Mouse (Mus musculus) hindbrain, embryonic 14.5 days (tissue): Measurements from ENCODE around the gene Plk5. TPM values are rescaled to one million over a fixed set of nuclear protein-coding genes. Genes with fewer than 3 reads are reported as not detected.

ENCODE experiments used
- ATAC-seq: fragments of 200-750 bp; cut with Nextera tagmentation; 2 replicates; pipeline ENCODE4 v1.8.0; 2017; ENCODE audit warnings: moderate number of reproducible peaks, mild to moderate bottlenecking, moderate TSS enrichment, moderate library complexity; ENCODE audit not compliant: low FRiP score
- DNase-seq: peaks from one replicate; pipeline ENCODE4 v3.0.0-alpha.2; 2015; ENCODE audit warnings: low spot score
- H3K27ac ChIP-seq: fragments of 300-500 bp; sonication (generic); 2 replicates; pipeline ENCODE4 v1.5.1; 2014; ENCODE audit warnings: mild to moderate bottlenecking, moderate library complexity
- H3K27me3 ChIP-seq: fragments of 300-500 bp; sonication (generic); 2 replicates; pipeline ENCODE4 v1.6.1; 2014; ENCODE audit warnings: mild to moderate bottlenecking, low read length, mixed read lengths; ENCODE audit not compliant: control insufficient read depth, insufficient read depth
- H3K36me3 ChIP-seq: fragments of 300-500 bp; sonication (generic); replicated peaks from 2 replicates; pipeline ENCODE4 v1.6.1; 2014; ENCODE audit not compliant: control insufficient read depth, insufficient read depth
- H3K4me1 ChIP-seq: fragments of 300-500 bp; sonication (generic); replicated peaks from 2 replicates; pipeline ENCODE4 v1.6.1; 2014; ENCODE audit warnings: antibody characterized with exemption, low read length, mixed read lengths; ENCODE audit not compliant: control insufficient read depth, insufficient read depth
- H3K4me2 ChIP-seq: fragments of 300-500 bp; sonication (generic); replicated peaks from 2 replicates; pipeline ENCODE4 v1.6.1; 2014; ENCODE audit warnings: mild to moderate bottlenecking, moderate library complexity
- H3K4me3 ChIP-seq: fragments of 300-500 bp; sonication (generic); replicated peaks from 2 replicates; pipeline ENCODE4 v1.5.1; 2014; ENCODE audit warnings: mild to moderate bottlenecking, low read length
- H3K9ac ChIP-seq: fragments of 300-500 bp; sonication (generic); 2 replicates; pipeline ENCODE4 v1.6.1; 2014
- H3K9me3 ChIP-seq: fragments of 300-500 bp; sonication (generic); 2 replicates; pipeline ENCODE4 v1.6.1; 2016; ENCODE audit warnings: low read length; ENCODE audit not compliant: control insufficient read depth
- WGBS: fragments of 180-500 bp; shearing (Covaris S2); extraction: QIAGEN DNeasy Blood & Tissue Kit; methylation state at CpG from one replicate; pipeline ENCODE4 v1.1.7; 2014; 5-methylcytosine and 5-hydroxymethylcytosine counted together
- microRNA-seq: library from miRNA; unstranded; fragments of <30 nt; microRNA quantifications from one replicate; pipeline ENCODE4, GENCODE M21; 2016
- polyA plus RNA-seq: library from polyadenylated mRNA; unstranded; fragments of >200 nt; fragmentation: Nextera tagmentation; extraction: Ambion mirVana; gene quantifications from 2 replicates; pipeline ENCODE4 v1.2.1, GENCODE M21; 2014

Plk5 gene
- polyA plus RNA-seq, 1 experiment from 2014 or later, result 3.6 TPM

GRCm38 (mm10) chr10:80412656-80413541, 56.6 kb downstream of the Plk5 start:
- Histone ChIP-seq H3K4me1 (no peaks in the 10 kb centered on the region), H3K9ac (no peak overlapping the region), H3K36me3 (peaks cover 83% of the 10 kb centered on the region), H3K27me3 (no peaks in the 10 kb centered on the region), H3K4me2 (no peak overlapping the region), H3K27ac (peak overlapping the region; percentile 20; the same call in 1 of the 2 replicates), H3K4me3 (no peak overlapping the region), H3K9me3 (no peaks in the 10 kb centered on the region)
- ATAC-seq (no peak), DNase-seq (no peak)
- 76% methylated on average over 44 of the region's 44 CpGs for WGBS

Small RNA genes within 50 kb of the gene (microRNA-seq; reads per million reads assigned to microRNA genes)
- not detected for gene Gm22721

Other genes starting within 250 kb of the Plk5 start
- 20.2 and 24.6 TPM in 2 replicates for gene Stk11, start 240.7 kb upstream of the Plk5 start, polyA plus RNA-seq
- gene Atp5d, start 217.8 kb upstream of the Plk5 start, polyA plus RNA-seq, result 469 and 505 TPM in 2 replicates
- gene Cbarp, start 215.6 kb upstream of the Plk5 start, polyA plus RNA-seq, result 93.4 and 96.4 TPM in 2 replicates
- 44.1 and 54.4 TPM in 2 replicates for gene Midn, start 208.2 kb upstream of the Plk5 start, polyA plus RNA-seq
- gene Cirbp, start 190.5 kb upstream of the Plk5 start, polyA plus RNA-seq, result 203 and 252 TPM in 2 replicates
- 7.0 and 7.7 TPM in 2 replicates for gene 1600002K03Rik, start 183.5 kb upstream of the Plk5 start, polyA plus RNA-seq
- gene Efna2, start 177.0 kb upstream of the Plk5 start, polyA plus RNA-seq, result 25.9 and 26.2 TPM in 2 replicates
- gene Mum1, start 130.0 kb upstream of the Plk5 start, polyA plus RNA-seq, result 29.0 and 32.9 TPM in 2 replicates
- 303 and 341 TPM in 2 replicates for gene Ndufs7, start 107.3 kb upstream of the Plk5 start, polyA plus RNA-seq
- gene Gamt, start 95.4 kb upstream of the Plk5 start, polyA plus RNA-seq, result 17.3 and 24.3 TPM in 2 replicates
- gene Dazap1, start 95.0 kb upstream of the Plk5 start, polyA plus RNA-seq, result 35.2 and 36.3 TPM in 2 replicates
- gene Rps15, start 64.0 kb upstream of the Plk5 start, polyA plus RNA-seq, result 570 and 649 TPM in 2 replicates
- 200 and 216 TPM in 2 replicates for gene Apc2, start 60.5 kb upstream of the Plk5 start, polyA plus RNA-seq
- gene 2310011J03Rik, start 35.9 kb upstream of the Plk5 start, polyA plus RNA-seq, result 23.3 and 24.5 TPM in 2 replicates
- 4.4 and 4.7 TPM in 2 replicates for gene Pcsk4, start 27.0 kb upstream of the Plk5 start, polyA plus RNA-seq
- gene Reep6, start 26.5 kb upstream of the Plk5 start, polyA plus RNA-seq, result 5.3 and 5.8 TPM in 2 replicates
- gene Adamtsl5, start 8.0 kb upstream of the Plk5 start, polyA plus RNA-seq, result 0.84 and 0.90 TPM in 2 replicates
- 12.3 and 13.3 TPM in 2 replicates for gene Mex3d, start 31.2 kb downstream of the Plk5 start, polyA plus RNA-seq
- gene Mbd3, start 43.1 kb downstream of the Plk5 start, polyA plus RNA-seq, result 152 and 161 TPM in 2 replicates
- gene Uqcr11, start 50.4 kb downstream of the Plk5 start, polyA plus RNA-seq, result 675 and 804 TPM in 2 replicates
- 41.3 and 46.5 TPM in 2 replicates for gene Tcf3, start 77.2 kb downstream of the Plk5 start, polyA plus RNA-seq
- gene Onecut3, start 138.4 kb downstream of the Plk5 start, polyA plus RNA-seq, result 1.5 and 2.3 TPM in 2 replicates
- 0.87 and 1.1 TPM in 2 replicates for gene Atp8b3, start 182.7 kb downstream of the Plk5 start, polyA plus RNA-seq
- 29.0 and 30.8 TPM in 2 replicates for gene Rexo1, start 205.1 kb downstream of the Plk5 start, polyA plus RNA-seq
- 5.1 and 5.3 TPM in 2 replicates for gene Klf16, start 220.9 kb downstream of the Plk5 start, polyA plus RNA-seq
- 157 and 174 TPM in 2 replicates for gene Abhd17a, start 233.9 kb downstream of the Plk5 start, polyA plus RNA-seq
- 63.1 and 64.5 TPM in 2 replicates for gene Scamp4, start 246.4 kb downstream of the Plk5 start, polyA plus RNA-seq
- 5.2 and 5.6 TPM in 2 replicates for gene Adat3, start 246.4 kb downstream of the Plk5 start, polyA plus RNA-seq
- 1.7 and 1.9 TPM in 2 replicates for gene Gm49322, start 249.6 kb downstream of the Plk5 start, polyA plus RNA-seq